Mouse (Mus musculus) 3T3-L1 (cell line): ENCODE results near the gene Gm6020.
"Not testable (repeated sequence)": the region's sequence is repeated elsewhere in the genome, so short reads cannot be mapped to it uniquely, and the experiment has no call there.

Experiments used
- DNase-seq: peaks from one replicate; pipeline ENCODE4 v3.0.0-alpha.2; 2015; ENCODE audit warnings: low read depth, low spot score

Gm6020 gene

GRCm38 (mm10) chr19:61183590-61183989 is at the start of gene Gm6020:
Gene Gm6020, plus strand, starts transcription at chr19:61183890.
- DNase-seq = not testable (repeated sequence)

- no peak for DNase-seq
Measured at GRCm38 (mm10) chr19:61138655-61139054, 45.0 kb upstream of the Gm6020 start.

- peak; percentile 98 for DNase-seq
Measured at GRCm38 (mm10) chr19:61140342-61141206, 43.1 kb upstream of the Gm6020 start, which contains the start of gene Zfp950. Gene Zfp950, minus strand, starts transcription at chr19:61140840.

DNA sequence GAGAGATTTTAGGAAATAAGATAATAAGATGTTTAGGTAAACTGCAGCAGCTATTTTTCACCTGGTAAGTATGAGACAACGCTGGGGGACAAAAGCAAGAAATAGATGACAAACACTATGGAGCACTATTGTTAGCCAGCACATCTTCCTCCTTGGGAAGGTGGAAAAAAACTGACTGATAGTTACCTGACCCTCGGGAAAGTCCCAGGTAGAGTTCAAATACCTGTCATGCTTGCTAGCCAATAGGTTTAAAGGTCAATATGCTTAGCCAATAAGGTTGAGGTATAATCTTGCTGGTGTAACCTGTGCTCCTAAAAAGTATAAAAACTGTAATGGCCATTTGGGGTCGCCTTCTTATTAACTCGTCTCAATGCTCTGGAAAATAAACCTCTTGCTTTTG is 42.4 kb upstream of the Gm6020 start:
- DNase-seq = no peak

DNA sequence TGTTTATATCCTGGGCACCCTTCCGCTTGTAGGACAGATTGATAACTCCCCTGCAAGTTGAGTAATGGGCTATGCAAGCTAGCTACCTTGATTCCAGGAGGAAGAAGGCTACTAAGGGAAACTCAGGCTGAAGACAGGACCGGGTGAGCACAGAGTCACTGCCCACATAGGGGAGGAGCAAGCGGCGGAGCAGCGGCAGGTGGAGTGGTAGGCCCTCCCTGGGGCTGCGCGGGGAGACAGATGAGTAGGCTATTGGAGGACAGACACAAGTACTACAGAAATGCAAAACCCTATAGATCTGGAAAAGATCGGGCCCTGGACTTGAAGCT is 32.4 kb upstream of the Gm6020 start:
- DNase-seq = no peak

DNA sequence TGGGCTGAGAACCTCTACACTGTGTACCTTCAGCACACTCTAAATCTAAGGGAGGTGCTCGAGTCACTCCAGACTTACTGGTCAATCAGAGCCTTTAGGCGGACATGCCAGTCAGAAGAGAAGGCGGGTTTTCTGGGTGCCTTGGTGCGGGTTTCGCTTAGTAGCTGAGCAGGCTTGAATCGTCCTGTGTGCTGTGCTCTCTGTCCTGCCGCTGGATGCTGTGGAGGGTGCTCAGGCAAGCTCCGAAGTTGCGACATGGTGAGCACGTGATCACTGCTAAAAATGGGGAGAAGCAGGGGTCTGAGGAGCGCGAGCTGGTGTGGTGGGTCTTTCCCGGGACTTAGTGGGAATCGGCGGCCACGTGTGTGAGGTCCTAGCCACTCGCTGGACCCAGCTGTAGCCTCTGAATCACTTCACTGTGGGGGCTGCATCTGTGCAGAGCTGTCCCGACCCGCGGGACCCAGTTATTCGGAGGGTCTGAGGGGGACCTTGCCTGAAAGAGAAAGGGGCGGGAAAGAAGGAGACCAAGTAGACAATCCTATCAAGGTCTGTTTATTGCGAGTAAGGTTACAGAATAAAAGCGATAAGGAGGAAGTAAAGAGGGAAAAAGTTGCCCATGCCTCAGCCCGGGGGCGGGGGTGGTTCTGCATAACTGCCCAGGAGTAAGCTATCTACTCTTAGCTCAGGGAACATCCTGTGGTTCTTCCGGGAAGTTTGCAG is 31.8 kb upstream of the Gm6020 start:
- no peak for DNase-seq

GRCm38 (mm10) chr19:61175756-61176324 is 7.8 kb upstream of the Gm6020 start, which contains the start of gene Gm7102:
Gene Gm7102, minus strand, starts transcription at chr19:61176309.
- no peak for DNase-seq

DNA sequence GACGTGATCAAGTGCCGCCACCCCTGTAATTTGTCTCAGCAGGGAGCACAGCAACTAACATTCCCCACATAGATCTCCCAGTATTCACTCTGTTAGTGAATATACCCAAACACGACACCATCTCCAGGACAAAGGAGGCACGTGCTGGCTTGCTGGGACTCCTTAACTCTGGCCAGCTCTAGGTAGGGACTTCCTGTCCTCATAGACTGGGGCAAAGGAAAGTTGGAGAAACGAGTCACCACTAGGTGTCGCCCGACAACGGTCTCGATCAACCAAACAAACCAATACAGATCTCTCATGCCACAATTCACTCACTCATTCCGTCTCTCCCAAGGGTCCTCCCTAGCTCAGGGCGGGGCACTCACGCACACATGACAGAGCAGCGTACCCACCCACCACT is 15.6 kb downstream of the Gm6020 start:
- DNase-seq = peak; percentile 99

DNA sequence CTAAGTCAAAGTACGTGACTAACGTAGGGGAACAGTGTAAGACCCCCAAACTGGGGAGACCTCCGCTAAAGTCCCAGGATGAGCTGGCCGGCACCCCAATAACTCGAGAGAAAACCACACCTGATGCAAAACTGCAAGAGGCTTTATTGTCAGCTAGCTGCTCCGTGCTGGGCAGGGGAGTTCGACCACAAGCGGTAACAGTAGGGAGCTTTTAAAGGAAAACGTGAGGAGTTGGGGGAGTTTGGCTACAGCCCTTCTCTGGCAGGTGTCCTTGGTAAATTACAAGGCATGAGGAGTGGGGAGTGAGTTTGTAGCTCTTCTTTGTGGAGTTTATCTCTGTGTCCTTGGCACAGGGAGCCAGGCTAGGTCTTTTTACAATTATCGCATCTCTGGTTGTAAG is 16.1 kb downstream of the Gm6020 start:
- peak; percentile 46 for DNase-seq

DNA sequence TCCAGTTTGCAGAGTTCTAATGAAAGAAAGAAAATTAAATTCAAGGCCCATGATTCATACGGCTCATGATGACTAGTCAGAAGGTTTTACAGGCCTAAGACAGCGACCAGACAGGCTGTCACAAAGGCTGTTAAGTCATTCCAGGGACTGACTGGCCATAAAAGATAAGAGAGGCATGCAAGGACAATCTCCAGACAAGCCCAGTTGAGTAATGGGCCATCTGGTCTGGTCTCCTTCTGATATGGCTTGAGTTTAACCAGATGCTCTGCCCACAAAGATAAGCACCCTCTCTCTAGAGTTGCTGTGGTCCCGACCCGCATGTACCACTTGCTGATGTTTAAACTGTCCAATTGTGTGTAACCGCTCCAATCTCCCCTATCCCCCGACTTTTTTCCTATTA is 23.8 kb downstream of the Gm6020 start:
- not testable (repeated sequence) for DNase-seq

- peak; percentile 42 for DNase-seq
Measured at GRCm38 (mm10) chr19:61223706-61224328, 40.1 kb downstream of the Gm6020 start.

DNA sequence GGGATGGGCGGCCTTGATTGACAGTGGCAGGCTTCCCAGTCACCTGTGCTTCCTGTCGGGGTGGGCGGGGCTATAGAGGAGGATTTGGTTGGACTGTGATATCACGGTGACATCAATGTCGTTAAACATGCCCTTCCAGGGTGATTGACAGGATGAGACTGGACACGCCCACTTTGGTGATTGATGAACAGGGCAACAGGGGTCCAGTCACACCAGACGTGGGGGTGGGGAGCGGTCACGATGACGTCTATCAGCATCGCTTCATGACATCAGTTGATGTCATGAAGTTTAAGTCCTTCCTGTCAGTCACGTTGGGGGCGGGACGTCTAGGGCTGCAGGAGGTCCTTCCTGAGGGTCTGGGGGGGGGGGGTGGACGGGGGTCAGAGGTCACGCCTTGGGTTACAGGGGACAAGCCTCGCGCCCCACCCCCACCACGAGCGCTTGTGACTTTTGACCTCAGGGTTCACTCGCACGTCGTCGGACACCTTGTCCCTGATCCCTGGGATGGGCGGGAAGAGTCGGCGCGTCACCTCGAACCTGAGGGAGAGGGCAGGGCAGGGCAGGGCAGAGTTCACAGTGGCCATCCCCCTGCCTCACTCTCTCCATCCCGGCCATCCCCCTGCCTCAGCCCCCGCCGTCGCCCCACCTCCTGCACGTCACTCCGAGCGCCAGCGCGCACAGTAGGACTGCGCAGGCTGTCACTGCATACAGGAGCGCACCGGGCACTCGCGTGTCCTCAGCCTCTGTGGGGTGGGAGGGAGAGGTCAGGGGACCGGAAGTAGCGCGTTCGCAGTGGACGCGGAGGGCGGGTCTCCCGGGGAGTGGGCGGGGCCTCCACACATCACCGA is 41.2 kb downstream of the Gm6020 start:
- DNase-seq = no peak

DNA sequence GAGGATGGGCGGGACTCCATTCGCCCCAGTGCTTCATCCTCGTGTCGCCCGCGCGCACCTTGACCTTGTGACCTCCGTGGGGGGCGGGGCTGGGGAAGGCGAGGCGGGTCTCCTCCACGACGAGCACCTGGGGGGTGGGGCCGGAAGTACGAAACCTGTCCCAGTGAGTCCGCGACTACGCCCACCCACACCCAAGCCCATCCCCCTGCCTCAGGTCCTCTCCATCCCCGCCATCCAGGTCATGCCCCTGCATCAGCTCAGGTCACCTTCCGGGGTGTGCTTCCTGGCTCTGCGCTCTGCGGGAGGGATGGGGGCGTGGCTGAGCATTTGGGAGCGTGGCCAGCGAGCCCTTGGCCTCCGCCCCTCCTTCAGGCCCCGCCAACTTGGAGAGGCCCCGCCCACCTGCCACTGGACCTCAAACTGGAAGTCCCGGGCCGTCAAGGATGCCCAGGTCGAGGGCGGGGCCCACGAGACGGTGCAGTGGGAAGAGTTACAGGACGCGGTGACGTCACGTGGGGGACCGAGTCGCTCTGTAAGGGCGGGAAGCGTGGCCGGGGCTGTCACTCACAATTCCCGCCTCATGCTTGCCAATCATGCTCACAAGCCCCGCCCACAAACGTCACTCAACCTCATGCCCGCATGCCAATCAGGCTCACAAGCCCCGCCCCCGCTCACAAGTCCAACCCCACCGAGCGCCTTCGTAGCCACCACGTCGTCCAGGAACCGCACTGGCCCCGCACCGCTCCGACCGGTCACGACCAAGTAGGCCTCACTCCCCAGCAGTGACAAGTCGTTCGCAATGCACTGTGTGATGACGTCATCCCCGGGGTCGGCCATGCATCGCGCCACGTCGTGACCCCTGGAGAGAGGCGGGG is 42.1 kb downstream of the Gm6020 start:
- no peak for DNase-seq

GRCm38 (mm10) chr19:61226401-61226927 is 42.8 kb downstream of the Gm6020 start:
- DNase-seq = no peak

DNA sequence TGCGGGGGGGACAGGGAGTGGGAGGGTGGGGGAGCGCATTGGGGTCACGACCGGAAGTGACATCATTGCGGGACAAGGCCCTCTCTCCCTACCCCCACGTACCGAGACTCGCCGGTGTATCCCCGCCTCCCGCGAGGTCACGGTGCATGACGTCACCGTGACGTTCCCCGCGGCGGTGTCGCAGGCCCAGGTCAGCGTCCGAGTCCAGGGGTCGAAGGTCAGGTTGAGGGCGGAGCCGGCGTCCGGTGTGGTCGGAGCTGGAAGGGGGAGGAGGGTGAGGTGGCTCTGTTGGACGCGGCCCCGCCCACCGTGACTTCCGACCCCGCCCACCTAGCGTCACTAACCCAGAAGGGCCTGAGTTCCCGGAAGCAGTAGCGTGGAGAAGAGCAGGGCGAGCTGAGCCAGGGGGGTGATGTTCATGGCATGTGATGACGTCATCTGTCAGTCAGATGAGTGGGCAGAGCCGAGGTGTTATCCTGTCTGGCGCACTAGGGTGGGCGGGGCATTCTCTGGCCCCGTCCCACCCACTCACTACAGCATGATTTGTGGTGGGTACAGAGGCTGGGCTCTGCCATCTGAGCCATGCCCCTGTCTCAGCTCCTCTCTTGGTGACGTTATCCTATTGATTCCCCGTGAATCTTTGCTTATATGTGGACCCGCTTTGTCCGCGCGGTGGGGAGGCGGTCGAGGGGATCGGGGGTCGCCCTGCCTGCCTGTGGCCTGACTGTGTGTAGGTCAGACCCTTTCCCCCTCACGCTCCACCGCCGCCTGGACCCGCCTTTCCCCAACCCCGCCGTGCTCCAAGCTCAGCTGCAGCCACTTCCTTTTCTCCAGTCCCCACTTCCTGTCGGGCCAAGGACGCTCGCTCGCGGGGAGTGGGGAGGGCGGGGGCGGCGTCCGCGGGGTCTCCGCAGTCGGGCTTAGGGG is 43.5 kb downstream of the Gm6020 start:
- DNase-seq = no peak

DNA sequence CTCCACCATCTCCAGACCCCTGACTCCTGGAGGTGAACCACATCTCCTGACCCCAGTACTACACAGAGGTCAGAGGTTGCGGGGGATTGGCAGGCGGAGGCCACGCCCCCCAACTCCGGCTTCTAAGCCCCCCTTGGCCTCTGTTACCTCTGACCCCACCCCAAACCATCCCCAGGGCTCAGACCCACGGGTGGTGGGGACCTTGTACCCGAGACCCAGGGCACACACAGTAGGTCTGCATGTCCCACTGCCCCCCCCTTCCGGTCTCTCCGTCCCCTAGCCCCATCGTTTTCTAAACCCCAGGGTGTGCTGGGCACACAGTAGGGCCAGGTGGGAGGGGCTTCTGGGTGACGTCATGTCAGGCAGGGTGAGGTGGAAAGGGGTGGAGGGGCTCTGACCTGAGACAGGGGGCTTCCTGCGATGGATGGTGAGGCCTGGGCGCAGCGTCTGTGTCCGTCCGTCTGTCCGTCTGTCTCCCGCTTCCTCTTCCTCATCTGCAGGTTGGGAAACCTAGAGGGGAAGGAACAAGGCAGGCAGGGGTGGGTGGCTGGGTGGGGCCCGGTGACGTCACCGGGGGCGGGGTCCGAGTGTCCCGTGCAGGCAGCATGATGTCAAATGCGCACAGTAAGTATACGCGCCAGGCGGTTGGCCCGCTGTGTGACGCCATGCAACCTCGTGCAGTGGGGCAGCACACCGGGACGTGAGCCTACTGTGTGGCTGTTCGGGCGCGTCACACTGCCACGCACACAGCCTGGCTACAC is 44.4 kb downstream of the Gm6020 start, which contains the start of gene Csf2ra:
Csf2ra (minus strand) TSS at position 489 of the 761 bp plus-strand sequence.
- DNase-seq = no peak
